Mouse (Mus musculus) lung, postnatal 25 days (tissue): ENCODE data around the gene Maz.

Experiments
- DNase-seq: peaks from one replicate; pipeline ENCODE4 v3.0.0; 2022; ENCODE audit warnings: low spot score

Maz gene

DNA sequence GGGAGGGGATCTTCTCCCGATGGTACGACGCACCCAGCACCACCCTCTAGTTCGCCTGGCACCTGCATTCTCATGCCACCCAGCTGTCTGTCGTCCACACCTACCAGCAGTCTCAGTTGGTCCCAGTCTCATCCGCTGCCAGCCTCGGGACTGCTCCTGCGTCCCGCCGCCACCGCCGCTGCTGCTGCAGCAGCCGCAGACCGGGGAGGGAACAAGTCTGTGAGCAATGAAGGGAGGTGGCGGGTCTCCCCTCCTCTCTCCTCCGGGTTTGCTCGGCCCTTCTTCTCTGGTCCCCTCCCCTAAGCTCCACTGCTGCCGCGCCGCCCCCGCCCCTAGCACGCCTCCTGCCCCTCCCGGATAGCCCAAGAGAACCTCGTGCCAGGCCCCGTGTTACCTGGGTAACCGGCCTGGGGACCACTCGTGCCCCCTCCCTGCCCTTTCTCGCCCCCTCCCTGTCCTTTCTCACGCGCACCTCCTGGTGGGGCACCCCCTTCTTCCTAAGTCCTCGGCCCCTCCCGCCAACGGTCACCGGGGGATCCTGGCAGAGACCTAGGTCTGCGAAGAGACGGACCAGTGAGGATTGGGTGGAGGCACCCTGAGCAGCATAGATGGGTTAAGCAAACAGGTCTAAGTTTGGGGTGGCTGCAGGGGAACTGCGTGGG, 5.8 kb downstream of the Maz start, which contains the start of the genes Gm42742 and Prrt2:
Gm42742 (minus strand) TSS at position 197 of the 662 bp plus-strand sequence.
Prrt2 (minus strand) TSS at position 311 of the 662 bp plus-strand sequence.
- peak; percentile 36 for DNase-seq

DNA sequence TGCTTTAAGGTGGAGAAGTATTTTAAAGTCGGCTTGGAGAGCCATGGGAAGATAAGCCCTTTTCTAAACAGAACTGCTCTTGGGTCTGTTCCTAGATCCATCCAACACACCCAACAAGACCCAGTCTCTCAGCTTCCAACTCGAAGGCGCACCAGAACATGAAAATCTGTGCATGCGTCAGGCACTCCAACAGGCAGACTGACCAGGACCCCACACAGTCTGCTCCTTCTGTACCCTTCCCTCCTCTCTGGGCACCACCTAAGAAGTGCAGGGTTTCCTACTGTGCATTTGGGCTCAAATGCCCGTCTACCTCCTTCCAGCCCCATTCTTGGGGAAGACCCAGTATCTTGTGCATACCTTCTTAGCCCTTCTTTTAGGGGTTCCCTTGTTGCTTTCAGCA, 6.3 kb downstream of the Maz start:
- DNase-seq: no peak

DNA sequence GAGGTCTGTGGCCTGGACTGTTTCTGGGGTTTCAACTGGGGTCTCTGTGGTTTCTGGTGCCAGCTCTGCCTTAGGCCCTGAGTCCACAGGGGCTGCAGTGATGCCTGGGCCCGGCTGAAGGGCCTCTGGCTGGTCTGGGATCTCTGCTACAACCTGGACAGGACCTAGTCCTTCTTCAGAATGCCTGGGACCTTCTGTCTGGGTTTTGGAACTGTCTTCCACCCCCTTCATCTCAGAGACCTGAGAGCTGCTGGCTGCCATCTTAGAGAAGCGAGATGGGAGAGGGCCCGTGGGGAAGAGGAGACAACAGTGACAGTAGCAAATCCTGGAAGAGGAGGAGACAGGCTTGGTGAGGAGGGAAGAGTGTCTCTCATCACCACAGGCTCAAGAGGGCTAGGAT, 6.8 kb downstream of the Maz start:
- DNase-seq: no peak

DNA sequence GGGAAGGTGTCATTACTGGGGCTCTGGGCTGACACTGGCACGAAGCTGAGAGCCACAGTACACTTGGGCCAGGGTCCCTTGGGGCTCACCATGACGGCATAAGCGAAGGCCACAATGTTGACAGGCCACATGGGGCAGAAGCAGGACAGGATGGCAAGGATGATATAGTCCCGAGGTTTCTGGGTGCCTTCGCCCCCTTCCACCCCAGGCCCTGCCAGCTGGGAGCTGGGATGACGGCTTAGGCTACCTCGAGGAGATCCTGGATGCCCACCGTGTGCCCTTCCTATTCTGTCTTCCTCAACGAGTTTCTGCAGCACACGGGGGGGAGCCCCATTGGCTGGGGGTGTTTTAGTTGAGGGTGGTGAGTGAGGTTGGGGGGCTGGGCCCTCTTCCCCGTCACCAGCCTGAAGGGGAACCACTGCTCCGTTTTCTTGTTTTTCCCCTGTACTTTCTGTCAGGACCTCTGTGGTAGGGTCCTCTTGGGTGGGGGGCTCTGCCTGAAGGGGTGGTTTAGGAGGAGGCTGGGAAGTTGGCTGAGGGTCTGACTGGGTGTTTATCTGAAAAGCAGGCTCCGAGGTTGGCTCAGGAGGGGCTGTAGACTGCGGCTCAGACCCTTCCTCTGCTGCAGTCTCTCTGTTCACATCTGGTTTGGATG, 7.4 kb downstream of the Maz start:
- DNase-seq: no peak

DNA sequence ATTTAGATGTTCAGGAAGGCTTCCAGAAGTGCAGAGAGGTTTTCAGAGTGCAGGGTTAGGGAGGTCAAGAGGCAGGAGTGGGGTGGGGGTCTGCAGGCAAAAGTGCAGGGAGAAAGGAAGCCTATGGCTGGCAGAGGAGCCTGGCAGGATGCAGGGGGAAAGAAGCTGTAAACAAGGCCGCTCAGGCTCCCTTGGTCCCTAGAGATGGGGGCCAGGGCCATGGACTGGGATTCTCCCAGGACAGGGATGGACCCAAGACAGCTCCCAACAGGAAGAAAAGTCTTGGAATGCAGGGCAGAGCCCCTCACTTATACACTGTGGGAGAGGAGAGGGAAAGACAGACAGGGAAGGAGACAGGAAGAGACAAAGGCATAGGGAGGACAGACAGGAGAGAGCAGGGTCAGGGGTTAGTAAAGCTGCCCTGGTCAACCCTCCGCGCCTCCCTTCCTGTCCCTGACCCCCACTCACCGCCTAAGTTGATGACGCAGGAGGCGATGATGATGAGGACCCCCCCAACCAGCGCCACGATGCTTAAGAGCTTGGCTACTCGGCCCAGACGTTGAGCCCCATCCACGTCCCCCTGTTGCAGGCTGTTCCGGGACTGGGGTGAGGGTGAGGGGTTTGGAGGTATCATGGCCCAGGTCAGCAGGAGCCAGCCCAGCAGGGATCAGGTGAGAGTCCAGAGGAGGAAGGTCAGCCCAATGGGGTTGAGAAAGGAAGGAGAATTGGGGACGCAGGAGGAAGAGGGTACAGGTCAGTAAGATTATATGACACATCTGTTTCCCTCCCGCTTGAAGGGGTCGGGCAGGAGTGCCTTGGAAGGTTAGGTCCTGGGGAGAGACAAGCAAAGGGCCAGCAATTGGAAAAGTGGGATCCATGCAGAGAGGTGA, 8.2 kb downstream of the Maz start:
- no peak for DNase-seq

DNA sequence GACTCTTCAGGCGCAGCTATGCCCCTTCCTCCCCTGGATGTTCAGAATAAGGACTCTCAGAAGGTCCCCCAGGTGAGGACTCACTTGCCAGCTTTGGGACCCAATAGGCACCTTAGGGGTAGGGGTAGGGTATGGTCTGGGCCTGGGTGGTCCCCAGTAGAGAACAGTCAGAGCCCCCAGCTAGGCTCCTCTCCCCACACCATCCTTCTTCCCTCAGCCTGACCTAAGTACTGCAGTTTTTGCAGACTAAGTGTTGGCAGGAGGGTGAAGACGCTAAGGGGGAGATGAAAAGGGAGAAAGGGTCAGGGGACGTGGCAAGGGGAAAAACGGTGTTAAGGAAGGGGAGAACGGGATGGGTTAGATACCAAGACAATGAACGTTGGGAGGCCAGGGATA, 8.9 kb downstream of the Maz start:
- DNase-seq: no peak

DNA sequence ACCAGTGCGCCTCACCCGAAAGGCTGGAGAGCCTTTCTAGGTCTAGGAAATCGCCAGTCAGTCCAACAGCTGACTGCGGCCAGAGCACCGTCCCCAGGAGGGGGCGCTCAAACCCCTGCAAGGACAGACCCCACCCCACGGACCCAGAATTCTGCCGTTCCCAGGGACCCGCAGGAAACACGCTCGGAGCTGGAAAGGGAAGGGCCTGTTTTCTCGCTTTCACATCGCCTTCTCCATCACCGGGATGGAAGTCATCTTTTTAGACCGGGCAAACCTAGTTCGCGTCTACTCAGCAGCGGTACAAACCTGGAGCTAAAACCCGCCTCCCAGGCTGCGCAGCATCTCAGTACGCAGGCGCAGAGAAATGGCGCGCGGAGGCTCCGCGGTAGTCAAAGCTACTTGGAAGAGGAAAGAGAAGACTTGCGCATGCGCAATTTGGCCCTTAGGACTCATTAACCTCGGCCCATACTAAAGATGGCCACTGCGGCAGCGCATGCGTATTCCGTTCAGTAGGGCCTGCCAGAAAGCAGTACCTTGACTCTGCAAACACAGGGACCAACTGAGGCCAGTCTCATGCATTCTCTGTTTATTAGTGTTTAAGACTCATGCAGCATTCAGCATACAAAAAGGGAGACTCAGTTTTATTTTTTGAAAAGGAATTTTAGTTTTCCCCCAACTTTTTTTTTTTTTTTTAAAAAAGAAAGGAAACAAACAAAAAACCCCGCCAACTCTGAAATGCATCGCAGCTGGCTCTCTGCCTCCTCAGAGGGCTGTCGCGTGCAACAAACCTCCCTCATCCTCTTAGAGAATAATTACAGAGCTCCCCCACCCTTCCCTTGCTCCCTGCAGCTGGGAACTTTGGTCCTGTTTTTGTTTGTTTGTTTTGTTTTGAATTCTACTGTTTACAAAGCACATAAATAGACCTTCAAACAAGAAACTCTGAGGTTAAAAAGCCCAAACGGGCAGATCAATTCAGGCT, 9.6 kb downstream of the Maz start, which contains the start of gene Pagr1a:
Pagr1a (minus strand) TSS at position 382 of the 979 bp plus-strand sequence.
- peak; percentile 98 for DNase-seq

DNA sequence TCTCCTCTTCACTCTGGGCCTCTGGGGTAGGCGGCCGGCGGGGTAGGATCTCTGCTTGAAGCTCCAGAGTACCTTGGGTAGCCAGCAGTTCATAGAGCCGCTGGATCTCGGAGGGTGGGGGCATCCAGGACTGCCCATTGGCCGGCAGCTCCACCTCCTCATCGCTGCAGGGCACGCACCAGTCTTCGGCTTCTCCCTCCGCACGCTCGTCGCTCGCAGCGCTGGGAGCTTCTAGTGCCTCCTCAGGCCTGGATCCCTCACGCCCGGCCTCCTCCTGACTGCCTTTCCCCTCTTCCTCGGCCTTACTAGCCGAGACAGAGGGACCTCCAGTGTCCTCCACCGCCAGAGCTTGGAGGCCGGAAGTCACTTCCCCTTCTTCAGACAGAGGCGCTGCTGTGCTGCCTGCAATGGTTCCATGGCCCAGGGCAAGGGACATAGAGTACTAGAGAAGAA, 10.3 kb downstream of the Maz start:
- DNase-seq: no peak

DNA sequence TGATC, 10.6 kb downstream of the Maz start, which contains the start of gene Pagr1b:
Pagr1b (minus strand) TSS at position 4 of the 5 bp plus-strand sequence.
- DNase-seq: no peak

DNA sequence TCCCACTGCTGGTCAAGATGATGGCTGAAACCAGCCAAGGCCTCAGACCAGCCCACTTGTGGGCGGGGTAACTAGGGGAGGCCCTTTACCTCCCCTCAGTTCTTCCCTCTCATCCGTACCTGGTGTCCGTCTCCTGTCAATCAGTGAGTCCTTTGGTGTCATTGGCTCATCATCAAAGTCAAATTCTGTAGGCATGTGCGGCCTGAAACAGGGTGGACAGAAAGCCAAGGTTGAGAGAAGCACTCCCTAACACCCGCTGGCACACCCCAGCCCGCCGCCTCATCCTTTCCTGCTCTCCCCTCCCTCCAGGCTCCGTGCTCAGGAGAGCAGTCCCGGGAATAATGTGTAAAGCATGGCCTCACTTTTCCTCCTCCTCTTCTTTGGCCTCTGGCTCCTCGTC, 10.8 kb downstream of the Maz start:
- peak; percentile 49 for DNase-seq

DNA sequence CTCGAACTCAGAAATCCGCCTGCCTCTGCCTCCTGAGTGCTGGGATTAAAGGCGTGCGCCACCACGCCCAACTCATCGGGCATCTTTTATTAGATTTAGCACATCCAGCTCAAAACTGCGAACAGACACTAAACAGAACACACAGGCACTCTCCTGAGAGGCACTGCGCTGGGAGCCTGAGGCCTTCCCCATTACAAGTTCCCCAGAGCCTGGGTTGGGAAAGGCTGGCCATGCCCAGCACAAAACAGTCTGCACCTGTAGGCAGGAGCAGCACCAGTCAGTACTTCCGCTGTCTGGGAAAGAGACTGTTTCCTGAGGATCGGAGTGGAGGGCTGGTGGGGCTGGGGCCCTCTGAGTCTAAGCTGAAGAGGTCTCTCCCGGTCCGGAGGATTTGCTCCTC, 11.8 kb downstream of the Maz start:
- no peak for DNase-seq

DNA sequence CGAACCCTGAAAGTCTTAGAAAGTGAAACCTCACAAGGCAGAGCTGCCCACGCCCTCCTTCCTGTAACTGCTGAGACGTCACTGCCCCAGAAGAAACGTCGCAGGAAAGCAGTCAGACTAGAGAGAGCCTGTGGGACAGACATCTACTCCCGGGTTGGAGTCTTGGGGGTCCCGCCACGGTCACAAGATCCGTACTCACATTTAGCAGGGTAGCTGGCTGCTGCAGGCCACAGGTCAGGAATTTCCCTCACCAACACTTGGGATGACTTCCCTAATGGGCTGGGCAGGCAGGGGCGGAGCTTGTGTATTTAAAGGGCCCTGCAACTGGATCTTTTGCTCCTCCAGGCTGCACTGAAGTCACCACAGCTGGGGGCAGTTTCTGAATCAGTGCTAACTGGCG, 12.5 kb downstream of the Maz start, which contains the start of gene Mvp:
Mvp (minus strand) TSS at position 302 of the 400 bp plus-strand sequence.
- peak; percentile 82 for DNase-seq

DNA sequence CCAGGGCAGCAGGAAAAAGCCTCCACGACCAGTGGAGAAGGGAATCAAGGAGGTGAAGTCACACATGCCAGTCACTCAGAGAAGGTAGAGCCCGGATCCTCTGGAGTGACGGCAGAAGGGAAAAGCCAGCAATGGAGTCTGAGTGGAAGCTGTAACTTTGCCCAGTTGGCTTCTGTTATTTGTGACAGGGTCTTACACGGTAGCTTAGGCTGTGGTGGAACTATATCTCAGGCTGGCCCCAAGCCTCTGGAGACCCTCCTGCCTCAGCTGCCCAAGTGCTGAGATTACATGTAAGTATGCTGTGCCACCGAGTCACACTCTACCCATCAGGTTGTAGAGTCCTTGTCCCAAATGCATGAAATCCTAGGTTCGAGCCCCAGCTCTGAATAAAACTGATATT, 13.5 kb downstream of the Maz start:
- no peak for DNase-seq

DNA sequence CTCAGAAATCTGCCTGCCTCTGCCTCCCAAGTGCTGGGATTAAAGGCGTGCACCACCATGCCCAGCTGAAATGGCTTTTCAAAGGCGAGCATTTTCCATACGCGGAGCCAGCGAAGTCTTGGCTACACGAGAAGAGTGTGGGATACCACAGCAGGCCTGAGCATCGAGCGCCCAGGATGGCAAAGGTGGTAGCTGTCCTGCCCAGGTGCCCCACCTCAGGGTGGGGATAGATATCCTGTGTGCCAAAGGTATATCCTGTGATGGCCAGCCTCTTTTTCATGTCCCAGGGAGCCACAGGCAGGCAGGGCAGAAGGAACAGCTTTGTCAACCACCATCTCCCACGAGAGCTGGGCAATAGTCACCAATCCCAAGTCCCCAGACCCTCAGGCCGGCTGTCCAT, 14.0 kb downstream of the Maz start:
- DNase-seq: no peak

DNA sequence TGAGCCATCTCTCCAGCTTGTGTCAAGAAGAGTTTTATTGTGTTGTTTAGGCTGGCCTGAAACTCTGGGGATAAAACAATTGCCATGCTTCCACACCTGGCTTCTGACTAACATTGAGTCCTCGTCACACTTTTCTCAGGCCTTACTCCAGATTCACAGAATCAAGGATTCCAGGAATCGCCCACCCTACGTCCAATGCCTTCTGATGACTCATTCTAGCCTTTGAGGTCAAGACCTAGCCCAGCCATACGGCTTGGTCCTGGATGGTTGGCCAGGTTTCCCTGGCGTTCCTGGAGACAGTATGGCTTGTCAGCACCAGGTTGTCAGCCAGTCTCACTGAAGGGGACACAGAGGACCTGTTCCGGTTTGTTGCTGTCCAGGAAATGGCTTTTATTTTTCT, 14.5 kb downstream of the Maz start:
- DNase-seq: no peak

DNA sequence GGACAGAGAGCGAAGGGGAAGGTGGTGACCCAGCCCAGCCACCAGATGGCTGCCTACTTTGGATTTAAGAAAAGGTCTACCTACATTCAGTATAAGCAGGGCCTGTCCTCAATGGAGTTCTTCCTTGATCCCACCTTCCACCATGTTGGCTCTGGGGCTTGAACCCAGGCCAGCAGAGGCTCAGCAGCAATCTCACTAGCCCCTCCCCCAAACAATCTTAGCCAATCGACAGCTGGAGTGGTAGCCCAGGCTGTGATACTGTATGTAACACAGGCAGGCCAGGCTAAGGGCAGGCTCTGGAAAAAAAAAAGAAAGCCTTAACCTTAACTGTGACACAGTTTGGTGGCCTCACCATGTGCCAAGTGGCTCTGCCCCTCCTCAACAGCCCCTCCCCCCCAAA, 15.1 kb downstream of the Maz start:
- no peak for DNase-seq

DNA sequence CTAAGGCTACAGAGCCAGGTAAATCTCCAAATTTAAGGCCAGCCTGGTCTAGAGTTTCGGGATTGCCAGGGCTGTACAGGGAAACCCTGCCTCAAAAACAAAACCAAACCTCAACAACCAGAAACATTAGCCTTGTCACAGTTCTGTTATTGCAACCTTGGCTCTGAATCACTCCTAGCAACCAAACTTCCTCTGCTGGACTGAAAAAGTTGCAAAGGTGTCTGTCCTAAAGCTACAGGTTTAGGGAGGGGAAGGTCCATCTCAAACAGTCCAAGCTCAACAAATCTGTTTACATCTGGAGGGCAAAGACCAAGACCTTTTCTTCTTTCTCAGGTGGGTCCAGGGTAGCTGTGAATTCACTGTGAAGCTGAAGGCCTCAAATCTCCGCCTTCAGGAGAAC, 15.8 kb downstream of the Maz start:
- DNase-seq: no peak

DNA sequence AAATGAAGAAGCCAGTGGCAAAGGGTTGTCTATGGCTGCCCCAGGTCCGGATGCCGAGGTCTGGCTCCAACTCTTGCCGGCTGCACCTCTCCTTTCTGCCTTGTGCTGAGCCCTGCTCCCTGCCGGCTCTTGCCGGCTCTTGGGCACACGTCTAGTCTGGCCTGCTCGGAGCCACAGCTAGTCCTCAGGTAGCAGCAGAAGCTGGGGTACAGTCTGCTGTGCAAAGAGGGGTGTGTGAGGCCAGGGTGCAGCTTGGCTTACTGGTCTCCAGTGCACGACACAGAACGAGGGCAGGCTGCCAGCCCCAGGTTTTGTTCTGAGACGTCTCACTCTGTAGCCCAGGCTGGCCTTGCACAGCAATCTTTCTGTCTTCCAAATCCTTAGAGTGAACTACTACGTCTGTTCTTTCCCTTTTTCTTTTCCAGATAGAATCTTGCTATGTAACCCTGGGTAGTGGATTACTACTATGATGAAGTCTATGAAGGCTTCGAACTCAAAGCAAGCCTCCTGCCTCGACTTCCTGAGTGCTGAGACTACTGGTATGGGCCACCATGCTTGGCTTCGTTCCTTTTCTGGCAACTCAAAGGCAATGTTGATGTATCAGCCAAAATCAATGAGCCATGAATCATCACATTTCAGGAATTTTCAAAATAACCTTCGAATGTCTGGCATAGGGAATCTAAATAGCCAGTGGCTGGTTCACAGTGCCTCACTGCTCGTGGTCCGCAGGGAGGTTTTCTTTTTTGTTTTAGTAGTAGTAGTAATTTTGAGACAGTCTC, 17.3 kb downstream of the Maz start:
- DNase-seq: no peak

DNA sequence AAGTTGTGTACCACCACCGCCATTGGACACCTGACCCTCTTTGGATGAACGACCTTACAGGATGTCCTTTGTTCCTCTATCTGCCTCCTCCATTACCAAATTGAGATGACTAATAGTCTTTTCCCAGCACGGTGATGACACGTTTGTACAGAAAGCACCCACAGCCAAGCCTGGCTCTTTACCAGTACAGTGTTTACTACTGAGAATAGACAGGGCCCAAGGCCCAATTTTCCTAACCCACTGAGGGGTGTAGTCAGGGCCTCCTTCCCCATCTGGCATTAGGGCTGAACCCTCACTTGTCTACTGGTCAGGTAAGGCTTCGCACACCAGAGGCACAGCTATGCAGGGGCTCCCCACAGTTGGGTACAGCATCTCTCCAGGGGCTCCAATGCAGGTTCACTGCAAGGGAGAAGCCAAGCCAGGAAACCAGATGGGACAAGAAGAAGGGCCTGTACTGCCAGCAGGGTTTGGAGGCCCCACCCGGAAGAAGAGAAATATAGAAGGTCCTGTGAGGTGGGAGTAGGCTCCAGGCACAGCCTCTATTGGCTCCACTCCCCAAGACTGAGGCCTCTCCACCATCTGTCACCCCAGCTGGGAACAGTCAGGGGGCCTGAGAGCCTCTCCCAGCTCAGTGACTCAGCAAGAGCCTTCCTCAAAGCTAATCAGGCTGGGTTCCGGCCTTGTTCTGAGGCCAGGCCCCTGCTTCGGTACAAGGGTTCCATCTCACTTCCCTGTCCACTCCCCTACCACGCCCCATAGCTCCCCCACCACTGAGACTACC, 18.4 kb downstream of the Maz start:
- peak; percentile 77 for DNase-seq

DNA sequence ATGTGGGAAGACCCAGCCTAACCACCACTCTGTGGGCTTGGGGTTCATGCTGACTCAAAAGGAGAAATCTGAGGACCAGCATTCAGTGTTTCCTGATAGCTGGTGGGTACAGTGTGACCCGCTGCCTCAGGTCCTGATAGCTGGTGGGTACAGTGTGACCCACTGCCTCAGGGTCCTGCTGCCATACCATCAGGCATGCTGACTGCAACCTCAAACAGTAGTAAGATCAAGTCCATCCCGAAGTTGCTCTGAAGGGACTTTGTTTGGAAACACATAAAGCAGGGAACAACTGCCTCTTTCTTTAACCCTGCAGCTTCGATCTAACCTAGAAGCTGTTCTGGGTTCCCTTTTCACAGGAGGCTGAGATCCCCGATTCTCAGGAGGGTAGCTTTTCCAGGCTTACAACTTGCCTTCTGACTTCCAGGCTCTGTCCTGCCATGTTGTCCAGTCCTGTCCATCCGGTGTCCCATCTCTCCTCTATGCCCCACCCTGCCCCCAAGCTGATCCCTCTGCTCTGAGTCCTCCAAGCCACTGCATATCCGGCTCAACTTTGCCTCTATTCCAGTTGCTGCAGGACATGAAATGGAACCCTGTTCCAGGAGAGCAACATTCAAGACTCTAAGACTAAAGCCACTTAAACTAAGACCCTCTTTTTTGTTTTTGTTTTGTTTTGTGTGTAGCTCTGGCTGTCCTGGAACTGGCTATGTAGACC, 19.4 kb downstream of the Maz start:
- no peak for DNase-seq
